Mouse (Mus musculus) left cerebral cortex, postnatal 10 days (tissue): ENCODE results near the gene 1700003H04Rik. TPM values are rescaled to one million over a fixed set of nuclear protein-coding genes. Genes with fewer than 3 reads are reported as not detected.

Source experiments
- DNase-seq, 2 experiments: peaks; one replicate each; pipeline ENCODE4 v3.0.0; 2021 to 2022; ENCODE audit warnings: low spot score in 2 of 2, mixed read lengths in 1 of 2; ENCODE audit errors: extremely low spot score in 1 of 2
- intact Hi-C: fragments of 180-260 bp; cut with DNase I; formaldehyde crosslinking; loops from one replicate; pipeline ENCODE4 v1.15.1; 2025
- total RNA-seq, 2 experiments: library from RNA; stranded (reverse); gene quantifications; 2 replicates each; pipeline ENCODE4 v1.2.3; 2021

1700003H04Rik gene
- not detected for total RNA-seq

DNA sequence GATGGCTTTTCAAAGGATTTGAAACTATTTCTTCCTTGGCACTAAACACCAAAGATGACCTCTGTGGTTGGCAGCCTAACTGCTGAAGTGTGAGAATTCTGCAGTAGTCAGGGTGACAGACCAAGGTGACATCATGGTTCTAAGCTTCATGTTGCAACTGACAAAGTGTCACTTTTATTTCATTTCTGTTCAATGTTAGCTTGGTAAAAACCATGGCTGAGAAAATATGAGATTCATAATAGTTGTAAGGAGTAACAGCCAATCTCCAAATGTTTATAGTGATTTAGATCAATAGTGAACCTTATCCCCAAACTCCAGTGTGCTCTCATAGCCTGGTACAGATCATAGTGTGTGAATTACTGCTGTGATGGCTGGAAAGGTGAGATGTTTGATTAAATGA is at the start of gene 1700003H04Rik:
Gene 1700003H04Rik, minus strand, starts transcription at position 101 of the 400 bp plus-strand sequence.
- no peak for DNase-seq
- intact Hi-C loops = no loop called here

DNA sequence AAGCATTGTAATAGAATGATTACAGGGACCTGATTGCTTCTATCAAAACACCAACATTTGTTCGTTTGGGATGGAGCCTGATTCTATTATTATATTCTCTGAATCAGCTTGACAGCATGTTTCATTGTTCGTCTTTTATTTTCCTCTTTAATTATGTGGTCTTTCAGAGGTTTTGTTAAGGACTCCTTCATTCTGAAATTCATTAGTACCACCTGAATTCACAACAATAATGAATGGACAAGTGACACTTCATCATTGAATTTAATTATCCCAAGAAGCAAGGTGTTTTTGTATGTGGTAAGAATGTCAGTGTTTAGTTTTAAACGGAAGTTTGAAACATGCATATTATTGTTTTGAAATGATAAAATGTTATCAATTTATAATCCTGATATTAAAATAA is 42.1 kb upstream of the 1700003H04Rik start:
- intact Hi-C loops = no loop called here
- no peak for DNase-seq

DNA sequence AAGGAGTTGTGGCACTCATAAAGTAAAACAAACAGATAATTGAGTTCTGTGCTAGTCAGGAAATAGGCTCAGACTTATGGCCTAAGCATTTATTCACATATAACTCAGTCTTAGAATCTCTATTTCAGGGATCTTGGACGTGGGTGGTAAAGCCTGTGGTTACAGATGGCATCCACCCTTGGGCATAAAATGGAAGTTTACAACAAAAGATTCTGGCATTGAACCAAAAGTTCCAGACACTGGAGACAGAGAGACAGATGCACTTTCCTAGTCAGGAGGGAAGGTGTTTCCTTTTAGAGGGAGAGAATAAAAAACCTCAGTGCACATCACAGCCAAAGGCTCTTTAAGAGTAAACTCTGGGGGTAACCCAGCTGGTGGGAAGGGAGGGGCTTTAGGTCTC is 32.4 kb upstream of the 1700003H04Rik start:
- peak in 1 of 2 experiments; percentile 38 for DNase-seq
- intact Hi-C loops = no loop called here

DNA sequence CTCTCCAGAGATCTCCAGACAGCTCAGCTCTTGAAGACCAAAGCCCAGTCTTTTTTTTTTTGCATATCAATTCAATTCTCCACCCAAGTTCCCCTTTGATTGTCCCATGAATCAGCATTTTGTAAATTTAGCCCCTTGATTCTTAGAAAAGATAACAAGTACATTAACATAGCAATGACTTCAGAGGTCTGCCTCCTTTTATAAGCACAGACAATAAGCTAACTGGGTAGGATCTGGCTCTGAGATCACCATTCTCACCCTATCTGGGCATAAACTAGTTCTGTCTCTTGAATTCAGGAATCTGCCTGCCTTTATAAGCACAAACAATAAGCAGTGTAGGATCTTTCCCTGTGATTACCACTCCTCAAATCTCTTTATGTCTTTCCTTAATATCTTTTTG is 29.1 kb upstream of the 1700003H04Rik start:
- intact Hi-C loops = loop anchor here (5.0 kb wide), 1 partner anchor 787 kb away; no protein-coding TSS in a partner anchor
- no peak for DNase-seq

DNA sequence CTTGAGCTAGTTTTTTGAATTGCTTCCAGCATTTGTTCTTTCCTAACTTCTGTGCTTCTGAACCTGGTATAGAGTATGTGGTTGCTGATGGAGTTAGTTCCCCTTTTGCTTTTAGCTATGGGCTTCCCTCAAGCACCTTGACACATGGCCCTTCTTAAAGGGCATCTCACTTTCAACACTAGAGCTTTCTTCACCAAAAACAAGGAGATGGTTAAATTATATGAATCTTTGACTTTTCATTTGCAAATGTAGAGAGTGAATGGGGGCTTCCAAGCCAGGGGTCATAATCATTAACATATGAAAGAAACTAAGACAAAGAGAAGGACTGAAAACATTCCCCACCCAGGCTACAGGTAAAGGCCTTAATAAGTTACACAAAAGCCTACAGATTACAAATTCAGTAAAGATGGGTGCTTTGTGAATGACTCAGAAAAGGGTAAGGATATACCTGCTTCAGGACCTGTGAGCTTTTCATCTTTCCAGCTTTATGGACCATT is 25.2 kb upstream of the 1700003H04Rik start:
- DNase-seq = no peak
- intact Hi-C loops = loop anchor here (5.0 kb wide), 1 partner anchor 791 kb away; no protein-coding TSS in a partner anchor

DNA sequence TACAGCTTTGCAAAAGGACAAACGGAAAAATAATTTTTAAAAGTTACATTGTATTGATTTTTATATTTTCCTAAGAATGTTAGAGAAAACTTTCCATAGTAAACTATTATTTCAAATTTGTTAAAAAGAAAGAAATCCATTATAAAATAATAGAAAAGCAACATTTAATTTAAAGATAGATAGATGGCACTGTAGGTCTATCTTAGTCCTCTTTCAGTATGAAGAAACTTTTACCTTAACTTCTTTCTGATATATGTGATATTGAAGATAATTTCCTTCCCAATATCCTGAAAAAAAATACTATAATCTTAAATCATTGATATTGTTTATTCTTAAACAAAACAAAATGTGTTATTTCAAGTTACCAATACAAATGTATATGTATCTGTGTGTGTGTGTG is 24.6 kb upstream of the 1700003H04Rik start:
- no peak for DNase-seq
- intact Hi-C loops = loop anchor here (5.0 kb wide), 1 partner anchor 792 kb away; no protein-coding TSS in a partner anchor

DNA sequence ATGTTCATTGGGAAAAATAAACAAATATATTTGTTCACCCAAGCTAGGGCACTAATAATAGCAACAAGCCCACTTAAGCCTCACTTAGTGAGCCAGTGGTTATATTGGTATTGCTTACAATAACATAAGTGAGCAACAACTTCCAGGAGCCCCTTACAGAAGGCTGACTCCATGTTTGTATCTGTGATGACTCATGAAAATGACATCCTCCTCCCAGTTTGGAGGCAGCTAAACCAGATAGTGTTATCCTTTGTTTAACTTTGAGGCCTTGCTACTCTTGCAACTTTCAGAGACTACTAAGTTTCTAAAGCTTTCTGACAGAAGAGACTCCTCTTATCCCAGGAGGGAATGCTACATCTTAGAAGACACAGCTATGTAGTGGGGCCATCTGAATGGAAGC is 16.9 kb upstream of the 1700003H04Rik start:
- intact Hi-C loops = no loop called here
- DNase-seq = no peak

DNA sequence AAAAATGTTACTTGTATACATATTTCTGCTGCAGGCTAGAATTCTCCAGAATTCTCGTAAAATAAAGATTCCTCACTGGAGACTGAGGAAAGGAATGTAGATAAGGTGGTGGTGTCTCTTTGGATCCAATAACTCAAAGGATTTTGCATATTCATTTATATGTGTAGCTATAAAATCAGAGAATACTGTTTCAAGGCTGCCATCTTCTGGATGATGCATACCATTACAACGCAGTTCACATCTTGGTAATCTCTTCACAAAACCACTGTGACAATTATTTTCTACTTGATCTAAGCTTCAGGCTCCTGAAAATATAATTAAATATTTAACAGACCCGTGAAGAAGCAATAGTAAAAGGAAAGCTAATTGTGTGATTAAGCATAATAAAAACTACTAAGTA is 6.6 kb upstream of the 1700003H04Rik start:
- intact Hi-C loops = loop anchor here (2.0 to 5.0 kb wide), 3 partner anchors 241 to 1070 kb away; no protein-coding TSS in a partner anchor
- DNase-seq = peak in 1 of 2 experiments; percentile 52

DNA sequence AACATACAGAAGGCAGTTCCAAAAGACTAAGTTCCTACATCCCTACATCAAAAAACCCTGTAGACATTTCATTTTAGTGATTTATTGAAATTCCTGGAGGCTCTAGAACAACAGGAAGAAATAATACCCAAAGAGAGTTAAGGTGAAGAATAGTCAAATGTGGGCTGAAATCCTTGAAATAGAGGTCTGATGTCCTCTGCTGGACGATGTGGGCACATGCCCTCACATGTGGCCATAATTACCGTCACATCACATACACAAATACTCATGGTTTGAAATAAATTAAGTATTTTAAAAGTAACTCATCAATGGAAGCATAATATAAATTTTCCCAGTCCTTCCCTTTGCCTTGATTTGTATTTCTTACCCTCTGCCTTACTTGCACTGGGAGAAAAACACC is 4.9 kb upstream of the 1700003H04Rik start:
- intact Hi-C loops = loop anchor here (2.0 to 5.0 kb wide), 3 partner anchors 239 to 1068 kb away; no protein-coding TSS in a partner anchor
- DNase-seq = no peak

DNA sequence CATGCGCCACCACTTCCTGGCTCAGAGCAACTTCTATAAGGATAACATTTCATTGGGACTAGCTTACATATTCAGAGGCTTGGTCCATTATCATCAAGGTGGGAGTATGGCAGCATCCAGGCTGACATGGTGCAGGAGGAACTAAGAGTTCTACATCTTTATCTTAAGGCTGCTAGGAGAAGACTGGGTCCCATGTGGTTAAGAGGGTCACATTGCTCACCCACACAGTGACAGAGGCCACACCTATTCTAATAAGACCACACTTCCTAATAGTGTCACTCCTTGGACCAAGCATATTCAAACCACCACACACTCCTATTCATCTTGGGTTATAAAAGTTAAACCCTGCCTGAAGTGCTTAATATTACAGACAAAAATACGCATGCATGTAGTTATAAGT is 23.6 kb downstream of the 1700003H04Rik start:
- intact Hi-C loops = no loop called here
- no peak for DNase-seq

DNA sequence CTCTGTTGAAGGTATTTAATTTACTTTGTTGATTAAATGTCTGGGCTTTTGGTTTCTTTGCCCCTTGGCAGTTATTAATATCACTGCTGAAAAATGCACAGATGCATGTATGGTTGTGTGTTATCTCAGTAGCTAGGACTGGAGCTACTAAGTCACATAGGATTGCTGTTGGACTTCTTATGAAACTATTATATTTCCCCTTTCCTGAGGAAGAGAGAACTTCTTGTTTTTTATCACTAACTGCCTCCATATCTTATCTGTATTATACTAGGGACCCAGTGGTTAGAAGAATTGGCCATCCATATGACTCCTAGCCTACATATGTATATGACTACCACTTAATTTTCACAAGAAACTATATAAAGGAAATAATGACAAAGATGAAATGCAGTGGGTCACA is 24.9 kb downstream of the 1700003H04Rik start:
- no peak for DNase-seq
- intact Hi-C loops = no loop called here

DNA sequence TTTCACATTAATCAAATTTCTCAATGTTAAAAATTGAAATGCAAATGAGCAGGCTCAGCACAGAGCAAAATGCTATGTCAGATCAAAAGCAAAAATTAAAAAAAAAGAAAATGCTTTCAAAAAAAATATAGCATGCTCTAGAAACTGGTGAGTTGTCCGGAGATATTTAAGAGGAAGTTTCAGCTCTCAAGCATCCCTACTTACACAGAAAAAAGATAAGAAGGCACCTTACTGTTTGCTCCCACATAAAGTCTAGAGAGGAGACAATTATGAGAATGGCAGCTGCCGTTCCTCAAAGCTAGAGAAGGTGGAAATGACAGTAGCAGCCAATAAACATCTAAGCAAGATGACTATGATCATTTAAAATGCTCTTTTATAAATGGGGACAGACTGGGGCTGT is 25.8 kb downstream of the 1700003H04Rik start:
- DNase-seq = no peak
- intact Hi-C loops = no loop called here

DNA sequence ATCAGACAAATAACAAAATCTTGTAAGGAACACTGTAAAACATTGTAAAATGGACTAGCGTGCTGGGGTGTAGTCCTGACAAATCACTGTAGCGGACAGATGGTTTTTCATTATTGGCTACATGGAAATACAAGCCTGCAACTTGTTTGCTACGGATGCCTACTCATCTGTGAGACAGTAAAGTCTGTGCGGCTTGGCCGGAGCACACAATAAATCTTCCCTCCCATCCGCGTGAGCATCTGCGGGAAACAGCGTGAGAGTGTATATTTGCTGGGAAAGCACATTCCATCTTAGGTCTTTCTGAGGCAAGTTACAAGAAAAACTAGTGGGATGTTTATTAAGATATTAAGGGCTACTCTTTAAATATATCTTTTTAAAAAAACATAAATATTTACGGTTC is 32.0 kb downstream of the 1700003H04Rik start:
- intact Hi-C loops = no loop called here
- DNase-seq = no peak

DNA sequence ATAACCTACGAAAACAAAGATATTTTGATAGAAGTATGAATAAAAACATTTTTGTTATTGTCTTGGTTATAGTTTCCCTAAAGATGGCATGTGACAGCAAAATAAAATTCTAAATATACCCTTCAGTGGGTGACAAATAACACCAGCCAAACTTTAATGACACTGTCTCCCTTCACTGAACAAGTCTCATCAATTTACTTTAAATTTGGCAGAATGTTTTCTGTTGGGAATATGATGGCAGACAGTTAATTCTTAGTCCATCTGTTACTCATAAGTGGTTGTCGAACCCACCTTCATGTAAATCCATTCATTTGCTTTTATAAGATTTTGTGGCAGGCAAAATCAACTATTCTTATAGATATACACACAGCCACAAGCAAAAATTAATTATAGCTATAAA is 42.6 kb downstream of the 1700003H04Rik start:
- intact Hi-C loops = no loop called here
- DNase-seq = no peak

DNA sequence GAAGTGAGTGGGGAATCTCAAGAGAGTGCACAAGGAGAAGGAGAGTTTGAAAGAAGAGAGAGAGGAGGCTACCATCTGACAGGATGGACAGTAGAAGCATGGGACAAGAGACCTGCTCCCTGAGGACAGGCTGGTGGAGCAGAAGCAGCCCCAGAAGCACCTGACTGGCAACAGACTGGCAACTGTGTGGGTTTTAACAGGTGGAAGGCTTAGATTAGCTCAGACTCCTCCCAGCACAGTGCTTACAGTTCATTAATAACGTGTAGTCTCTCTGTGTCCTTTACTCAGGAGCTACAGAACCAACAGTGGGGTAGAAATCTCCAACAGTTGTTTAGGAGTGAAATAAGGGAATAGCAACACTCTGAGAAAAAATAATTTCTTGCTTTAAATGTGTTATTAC is 44.3 kb downstream of the 1700003H04Rik start:
- no peak for DNase-seq
- intact Hi-C loops = no loop called here

DNA sequence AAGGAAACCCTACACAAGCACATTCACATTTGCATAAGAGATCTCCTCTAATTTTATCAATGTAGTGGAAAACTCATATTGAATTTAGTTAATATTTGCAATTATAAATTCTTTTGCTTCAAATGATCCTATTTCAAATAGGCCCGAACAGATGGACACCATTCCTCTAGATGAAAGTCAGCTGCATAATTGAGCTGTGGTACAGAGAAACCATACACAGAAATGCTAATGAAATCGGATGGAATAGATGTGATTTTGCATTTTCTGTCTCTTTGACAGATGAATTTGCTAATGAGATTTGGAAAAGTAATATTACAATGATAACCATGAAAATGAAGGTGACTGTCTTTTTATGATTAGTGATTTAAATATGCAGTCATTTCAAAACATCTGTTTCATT is 62.1 kb downstream of the 1700003H04Rik start:
- intact Hi-C loops = no loop called here
- DNase-seq = no peak

Other genes with a start within 250 kb of the 1700003H04Rik start
- gene 1700006A11Rik, start 155.1 kb downstream of the 1700003H04Rik start, total RNA-seq = not detected